Mouse (Mus musculus): ENCODE measurements around the gene Rasa3. TPM values are rescaled to one million over a fixed set of nuclear protein-coding genes. Genes with fewer than 3 reads are reported as not detected.

Gene Rasa3
- polyA plus RNA-seq, 1 experiment = 67.0 TPM

DNA sequence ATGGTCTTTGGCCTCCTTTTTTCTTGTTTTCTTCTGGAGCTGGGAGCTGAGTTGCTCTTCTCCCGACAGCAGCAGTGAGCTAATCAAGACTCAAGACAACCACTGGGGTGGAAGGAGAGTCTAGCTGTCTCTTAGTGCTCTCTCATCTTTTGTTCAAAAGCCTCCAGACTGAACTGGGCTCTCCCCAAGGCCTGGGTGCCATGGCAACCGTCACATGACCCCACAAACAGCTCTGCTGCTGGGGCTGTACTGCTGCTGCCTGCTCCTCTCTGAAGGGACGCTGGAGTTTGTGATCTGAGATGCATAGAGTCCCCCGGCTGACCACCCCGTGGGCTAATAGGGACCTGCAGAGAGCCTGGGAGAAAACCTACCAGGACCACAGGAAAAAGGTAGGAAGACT lies 28.3 kb upstream of the Rasa3 start, which contains the start of gene Cfap97d2:
Cfap97d2 (plus strand) TSS at position 222 of the 400 bp plus-strand sequence.
- no peaks in the 10 kb centered on the region for H3K79me2 ChIP-seq (ENCODE audit: control insufficient read depth, insufficient read depth)
- no peaks in the 10 kb centered on the region for H3K36me3 ChIP-seq (ENCODE audit: control insufficient read depth, insufficient read depth)
- no peak within 1 kb of the TSS for H3K4me3 ChIP-seq (ENCODE audit: insufficient read depth, poor library complexity, severe bottlenecking)
- TF ChIP-seq MYOD1 (IDR thresholded peaks at IDR 0.05; ENCODE audit: control insufficient read depth, insufficient read length, low read depth) = no peak
- peak; percentile 77 for TF ChIP-seq USF1 (IDR thresholded peaks at IDR 0.05; ENCODE audit: low read depth)
- no peaks in the 10 kb centered on the region for H3K27me3 ChIP-seq (ENCODE audit: control insufficient read depth, insufficient read depth, insufficient read length)
- no peaks in the 10 kb centered on the region for H3K79me3 ChIP-seq (ENCODE audit: low read depth)
- no peak within 1 kb of the TSS for H3ac ChIP-seq (ENCODE audit: control insufficient read depth, insufficient read length, low read depth)

DNA sequence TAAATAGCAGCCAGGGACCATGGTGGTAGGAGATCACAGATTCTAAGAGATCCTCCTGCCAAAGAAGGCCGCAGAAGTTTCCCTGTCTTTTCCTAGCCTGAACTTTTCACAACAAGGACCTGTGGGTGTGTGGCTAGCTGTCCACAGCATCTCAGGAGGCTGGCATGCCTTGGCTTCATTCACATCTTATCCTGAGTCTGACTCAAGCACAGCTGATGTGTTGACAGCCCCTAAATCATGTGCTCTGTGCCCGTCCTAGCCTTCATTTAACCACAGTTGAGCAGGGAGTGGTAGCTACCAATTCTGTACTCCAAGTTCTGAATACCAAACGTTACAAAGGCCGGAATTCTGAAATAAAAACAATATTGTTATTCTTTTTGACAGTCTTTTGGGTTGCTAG lies 26.9 kb upstream of the Rasa3 start:
- no peaks in the 10 kb centered on the region for H3K36me3 ChIP-seq (ENCODE audit: control insufficient read depth, insufficient read depth)
- TF ChIP-seq MYOG (IDR thresholded peaks at IDR 0.05; ENCODE audit: control insufficient read depth, extremely low read depth, insufficient read length) = no peak
- peak; percentile 50 for TF ChIP-seq FOSL1 (IDR thresholded peaks at IDR 0.05; ENCODE audit: insufficient read depth, low read length, poor library complexity, severe bottlenecking)
- TF ChIP-seq USF1 (IDR thresholded peaks at IDR 0.05; ENCODE audit: low read depth) = no peak
- peak; percentile 37 for TF ChIP-seq MYOD1 (IDR thresholded peaks at IDR 0.05; ENCODE audit: control insufficient read depth, insufficient read length, low read depth)
- peak; percentile 68 for TF ChIP-seq MAX (IDR thresholded peaks at IDR 0.05)
- TF ChIP-seq CTCF (IDR thresholded peaks at IDR 0.05; ENCODE audit: control insufficient read depth, insufficient read depth, insufficient read length) = no peak
- TF ChIP-seq CEBPB (IDR thresholded peaks at IDR 0.05; ENCODE audit: low read depth) = no peak
- H3K4me3 ChIP-seq (ENCODE audit: insufficient read depth, poor library complexity, severe bottlenecking) = no peak overlapping the region
- no peak overlapping the region for H3ac ChIP-seq (ENCODE audit: control insufficient read depth, insufficient read length, low read depth)
- H3K79me2 ChIP-seq (ENCODE audit: control insufficient read depth, insufficient read depth) = no peaks in the 10 kb centered on the region
- H3K27me3 ChIP-seq (ENCODE audit: control insufficient read depth, insufficient read depth, insufficient read length) = no peaks in the 10 kb centered on the region
- no peaks in the 10 kb centered on the region for H3K79me3 ChIP-seq (ENCODE audit: low read depth)

DNA sequence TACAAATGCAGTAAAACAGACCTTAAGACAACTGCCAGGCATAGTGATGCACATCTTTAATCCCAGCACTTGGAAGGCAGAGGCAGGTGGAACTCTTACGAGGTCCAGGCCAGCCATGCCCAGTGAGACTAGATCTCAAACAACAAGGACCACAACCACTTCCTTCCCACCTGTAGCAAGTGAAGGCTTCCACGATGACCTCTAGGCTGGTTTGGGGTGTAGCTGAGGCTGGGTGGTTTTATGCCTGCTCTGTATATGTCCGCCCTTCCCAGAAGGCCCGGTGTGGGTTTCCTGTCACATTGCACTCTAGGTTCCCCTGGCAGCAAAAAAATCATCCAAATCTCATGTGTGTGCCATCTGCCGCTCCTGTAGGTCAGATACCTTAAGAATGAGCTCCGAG lies 26.4 kb upstream of the Rasa3 start:
- no peak for TF ChIP-seq CEBPB (IDR thresholded peaks at IDR 0.05; ENCODE audit: low read depth)
- no peak for TF ChIP-seq CTCF (IDR thresholded peaks at IDR 0.05; ENCODE audit: control insufficient read depth, insufficient read depth, insufficient read length)
- TF ChIP-seq FOSL1 (IDR thresholded peaks at IDR 0.05; ENCODE audit: insufficient read depth, low read length, poor library complexity, severe bottlenecking) = no peak
- TF ChIP-seq MYOG (IDR thresholded peaks at IDR 0.05; ENCODE audit: control insufficient read depth, extremely low read depth, insufficient read length) = no peak
- TF ChIP-seq MYOD1 (IDR thresholded peaks at IDR 0.05; ENCODE audit: control insufficient read depth, insufficient read length, low read depth) = no peak
- no peak for TF ChIP-seq USF1 (IDR thresholded peaks at IDR 0.05; ENCODE audit: low read depth)
- TF ChIP-seq MAX (IDR thresholded peaks at IDR 0.05) = no peak
- Histone ChIP-seq H3ac (ENCODE audit: control insufficient read depth, insufficient read length, low read depth) (no peak overlapping the region), H3K4me3 (ENCODE audit: insufficient read depth, poor library complexity, severe bottlenecking) (no peak overlapping the region), H3K27me3 (ENCODE audit: control insufficient read depth, insufficient read depth, insufficient read length) (no peaks in the 10 kb centered on the region), H3K79me3 (ENCODE audit: low read depth) (no peaks in the 10 kb centered on the region), H3K36me3 (ENCODE audit: control insufficient read depth, insufficient read depth) (no peaks in the 10 kb centered on the region), H3K79me2 (ENCODE audit: control insufficient read depth, insufficient read depth) (no peaks in the 10 kb centered on the region)

DNA sequence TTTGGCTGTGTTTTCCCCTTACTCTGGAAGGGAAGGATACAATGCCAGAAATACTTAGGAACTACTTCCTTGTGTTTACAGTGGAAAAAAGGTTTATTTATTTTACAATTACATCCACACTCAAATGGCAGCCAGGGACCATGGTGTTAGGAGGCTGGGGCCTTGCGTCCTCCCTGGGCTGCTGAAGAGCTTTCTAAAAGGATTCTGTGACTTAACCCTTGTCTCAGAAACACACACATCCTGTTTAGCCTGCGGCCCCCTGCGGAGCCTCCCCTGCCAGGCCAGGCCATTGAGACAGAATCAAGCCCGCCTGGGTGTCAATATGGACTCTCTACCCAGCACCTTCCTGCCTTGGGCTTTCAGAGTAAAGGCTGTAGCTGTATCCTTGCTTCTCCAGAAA lies 25.4 kb upstream of the Rasa3 start:
- H3K79me3 ChIP-seq (ENCODE audit: low read depth) = no peaks in the 10 kb centered on the region
- no peaks in the 10 kb centered on the region for H3K36me3 ChIP-seq (ENCODE audit: control insufficient read depth, insufficient read depth)
- H3K27me3 ChIP-seq (ENCODE audit: control insufficient read depth, insufficient read depth, insufficient read length) = no peaks in the 10 kb centered on the region
- H3K79me2 ChIP-seq (ENCODE audit: control insufficient read depth, insufficient read depth) = no peaks in the 10 kb centered on the region
- H3ac ChIP-seq (ENCODE audit: control insufficient read depth, insufficient read length, low read depth) = no peak overlapping the region
- no peak for TF ChIP-seq USF1 (IDR thresholded peaks at IDR 0.05; ENCODE audit: low read depth)
- TF ChIP-seq CTCF (IDR thresholded peaks at IDR 0.05; ENCODE audit: control insufficient read depth, insufficient read depth, insufficient read length) = no peak
- TF ChIP-seq MYOD1 (IDR thresholded peaks at IDR 0.05; ENCODE audit: control insufficient read depth, insufficient read length, low read depth) = no peak
- TF ChIP-seq MYOG (IDR thresholded peaks at IDR 0.05; ENCODE audit: control insufficient read depth, extremely low read depth, insufficient read length) = no peak
- TF ChIP-seq FOSL1 (IDR thresholded peaks at IDR 0.05; ENCODE audit: insufficient read depth, low read length, poor library complexity, severe bottlenecking) = no peak
- TF ChIP-seq CEBPB (IDR thresholded peaks at IDR 0.05; ENCODE audit: low read depth) = no peak
- TF ChIP-seq MAX (IDR thresholded peaks at IDR 0.05) = no peak
- H3K4me3 ChIP-seq (ENCODE audit: insufficient read depth, poor library complexity, severe bottlenecking) = no peak overlapping the region

DNA sequence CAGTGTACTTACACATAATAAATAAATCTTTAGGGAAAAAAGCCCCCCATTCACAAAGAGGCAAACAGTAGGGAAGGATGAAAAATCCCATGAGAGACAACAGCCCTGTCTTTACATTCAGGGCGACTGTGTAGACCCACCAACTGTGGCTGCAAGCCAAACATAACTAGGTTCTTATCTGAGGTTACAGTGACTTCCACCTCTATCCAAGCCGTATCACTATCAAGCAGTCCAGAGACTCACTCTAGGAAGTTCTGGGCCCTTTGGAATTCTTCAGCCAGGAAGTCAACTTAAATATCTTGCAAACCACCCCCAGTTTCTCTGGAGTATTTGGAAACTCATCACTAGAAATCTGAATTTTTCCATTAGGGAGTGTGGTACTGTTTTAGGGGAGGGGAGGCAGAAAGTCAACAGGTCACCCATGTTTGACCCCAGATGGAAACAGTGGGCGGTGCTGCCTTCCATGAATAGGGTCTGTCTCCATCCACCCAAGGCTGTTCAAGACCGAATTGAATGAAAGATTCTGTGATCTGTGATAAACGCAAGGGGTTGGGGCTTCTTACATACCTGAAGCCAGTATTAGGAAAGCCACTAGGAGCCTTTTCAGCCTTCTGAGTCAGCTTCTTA lies 22.0 kb upstream of the Rasa3 start:
- TF ChIP-seq USF1 (IDR thresholded peaks at IDR 0.05; ENCODE audit: low read depth) = no peak
- TF ChIP-seq MAX (IDR thresholded peaks at IDR 0.05) = no peak
- no peak for TF ChIP-seq FOSL1 (IDR thresholded peaks at IDR 0.05; ENCODE audit: insufficient read depth, low read length, poor library complexity, severe bottlenecking)
- no peak for TF ChIP-seq MYOG (IDR thresholded peaks at IDR 0.05; ENCODE audit: control insufficient read depth, extremely low read depth, insufficient read length)
- no peak for TF ChIP-seq CEBPB (IDR thresholded peaks at IDR 0.05; ENCODE audit: low read depth)
- TF ChIP-seq CTCF (IDR thresholded peaks at IDR 0.05; ENCODE audit: control insufficient read depth, insufficient read depth, insufficient read length) = no peak
- TF ChIP-seq MYOD1 (IDR thresholded peaks at IDR 0.05; ENCODE audit: control insufficient read depth, insufficient read length, low read depth) = no peak
- no peaks in the 10 kb centered on the region for H3K36me3 ChIP-seq (ENCODE audit: control insufficient read depth, insufficient read depth)
- H3ac ChIP-seq (ENCODE audit: control insufficient read depth, insufficient read length, low read depth) = no peak overlapping the region
- no peaks in the 10 kb centered on the region for H3K79me2 ChIP-seq (ENCODE audit: control insufficient read depth, insufficient read depth)
- no peaks in the 10 kb centered on the region for H3K27me3 ChIP-seq (ENCODE audit: control insufficient read depth, insufficient read depth, insufficient read length)
- no peak overlapping the region for H3K4me3 ChIP-seq (ENCODE audit: insufficient read depth, poor library complexity, severe bottlenecking)
- no peaks in the 10 kb centered on the region for H3K79me3 ChIP-seq (ENCODE audit: low read depth)

DNA sequence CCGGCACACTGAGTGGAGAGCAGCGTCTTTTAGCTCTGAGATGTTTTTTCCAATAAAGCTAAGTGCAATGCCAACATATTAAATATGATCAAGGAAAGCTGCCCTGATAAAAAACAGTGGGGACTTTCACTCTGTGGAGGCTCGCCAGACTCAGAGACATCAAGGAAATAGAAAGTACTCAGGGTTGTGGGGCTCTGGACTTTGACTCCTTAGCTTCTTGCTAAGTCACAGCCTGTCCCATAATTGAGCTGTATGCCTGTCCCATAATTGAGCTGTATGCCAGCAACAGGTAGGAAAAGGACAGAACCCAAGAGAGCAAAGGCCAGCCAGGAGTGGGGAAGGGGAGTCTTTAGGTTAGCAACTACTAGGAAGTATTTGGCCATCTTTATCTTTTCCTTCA lies 20.9 kb upstream of the Rasa3 start:
- no peak for TF ChIP-seq CEBPB (IDR thresholded peaks at IDR 0.05; ENCODE audit: low read depth)
- TF ChIP-seq CTCF (IDR thresholded peaks at IDR 0.05; ENCODE audit: control insufficient read depth, insufficient read depth, insufficient read length) = no peak
- TF ChIP-seq USF1 (IDR thresholded peaks at IDR 0.05; ENCODE audit: low read depth) = no peak
- TF ChIP-seq MYOD1 (IDR thresholded peaks at IDR 0.05; ENCODE audit: control insufficient read depth, insufficient read length, low read depth) = no peak
- TF ChIP-seq FOSL1 (IDR thresholded peaks at IDR 0.05; ENCODE audit: insufficient read depth, low read length, poor library complexity, severe bottlenecking) = no peak
- TF ChIP-seq MAX (IDR thresholded peaks at IDR 0.05) = no peak
- no peak for TF ChIP-seq MYOG (IDR thresholded peaks at IDR 0.05; ENCODE audit: control insufficient read depth, extremely low read depth, insufficient read length)
- Histone ChIP-seq H3K79me2 (ENCODE audit: control insufficient read depth, insufficient read depth) (no peaks in the 10 kb centered on the region), H3K79me3 (ENCODE audit: low read depth) (no peaks in the 10 kb centered on the region), H3K36me3 (ENCODE audit: control insufficient read depth, insufficient read depth) (no peaks in the 10 kb centered on the region), H3K4me3 (ENCODE audit: insufficient read depth, poor library complexity, severe bottlenecking) (no peak overlapping the region), H3K27me3 (ENCODE audit: control insufficient read depth, insufficient read depth, insufficient read length) (no peaks in the 10 kb centered on the region), H3ac (ENCODE audit: control insufficient read depth, insufficient read length, low read depth) (no peak overlapping the region)
